In the genomic region with DNA sequence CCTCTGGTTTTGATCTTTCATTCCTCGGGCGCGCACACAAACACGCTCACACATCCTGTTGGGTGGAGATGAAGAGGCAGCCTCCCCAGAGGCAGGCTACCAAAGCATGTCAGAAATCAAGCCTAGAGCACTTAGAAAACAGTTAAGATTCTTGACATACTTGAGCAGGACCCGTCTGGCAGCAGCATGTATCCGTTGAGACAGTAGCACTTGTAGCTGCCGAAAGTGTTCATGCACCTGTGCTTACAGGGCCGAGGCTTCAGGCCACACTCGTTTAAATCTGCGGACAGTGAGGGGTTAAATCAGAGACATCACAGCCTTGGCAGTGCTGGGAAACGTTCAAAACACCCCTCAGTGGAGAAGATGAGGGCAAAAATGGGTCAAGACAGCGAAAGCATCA, we compare ENCODE assay signal across 16 mouse cellular contexts. TPM values are rescaled to one million over a fixed set of nuclear protein-coding genes. Genes with fewer than 3 reads are reported as not detected.
DNase-seq lines count a peak whose midpoint lies in the region; ATAC-seq lines count a peak whose summit lies in the region.
"Had no signal": no experiment of that assay in that cellular context is flagged by ENCODE, and none has a peak within 500 bp of the region (broad histone marks: within the 10 kb centered on the region; RNA-seq: fewer than 3 reads in every experiment).

No protein-coding gene starts in this region.

- no peaks in the 10 kb centered on the region for H3K9me3 ChIP-seq in kidney, embryonic 15.5 days (replicated peaks)
- H3K9me3 ChIP-seq in limb, embryonic 15.5 days = no peaks in the 10 kb centered on the region
- H3K9me3 ChIP-seq: forebrain, embryonic 13.5 days; limb, embryonic 12.5 days; neural tube, embryonic 12.5 days had no signal

- peaks cover 6% of the 10 kb centered on the region; the same call in 1 of the 2 replicates for H3K36me3 ChIP-seq in kidney, embryonic 15.5 days
- no peaks in the 10 kb centered on the region for H3K36me3 ChIP-seq in limb, embryonic 15.5 days
- H3K36me3 ChIP-seq: limb, embryonic 12.5 days; neural tube, embryonic 12.5 days had no signal

- ATAC-seq in kidney, embryonic 15.5 days (replicated peaks; ENCODE audit: low FRiP score) = no peak
- peak; percentile 48; the same call in 1 of the 2 replicates for ATAC-seq in limb, embryonic 15.5 days (ENCODE audit: insufficient number of reproducible peaks, low FRiP score, low TSS enrichment, low read depth)
- ATAC-seq: hindbrain, embryonic 16.5 days had no signal

- peak; percentile 52 for DNase-seq in heart, adult 11 months
- no peak for DNase-seq in heart, postnatal 36 days
- DNase-seq in kidney, postnatal 10 days = no peak
- peak; percentile 10 for DNase-seq in Muller cell, postnatal 12 days (ENCODE audit: inconsistent ontology term)
- no peak for DNase-seq in spleen, adult 18-20 months
- DNase-seq in layer of hippocampus, adult 8-10 months (ENCODE audit: low spot score in 2 of 2) = no peak
- DNase-seq: adrenal gland, adult 2 months; cerebellum, adult 11-12 months; cerebellum, postnatal 36 days; kidney, adult 8-10 months had no signal

- H3K4me2 ChIP-seq in kidney, embryonic 15.5 days = no peak overlapping the region
- no peak overlapping the region for H3K4me2 ChIP-seq in limb, embryonic 15.5 days
- H3K4me2 ChIP-seq: forebrain, embryonic 13.5 days; limb, embryonic 12.5 days; neural tube, embryonic 12.5 days had no signal

- intact Hi-C loops in heart, postnatal 36 days (cut with DNase I) = no loop called here

- no peak overlapping the region for H3K9ac ChIP-seq in kidney, embryonic 15.5 days
- H3K9ac ChIP-seq in limb, embryonic 15.5 days = no peak overlapping the region
- H3K9ac ChIP-seq: forebrain, embryonic 13.5 days; limb, embryonic 12.5 days; neural tube, embryonic 12.5 days had no signal

- H3K27me3 ChIP-seq in kidney, embryonic 15.5 days = no peaks in the 10 kb centered on the region
- peaks cover 3% of the 10 kb centered on the region; the same call in 1 of the 2 replicates for H3K27me3 ChIP-seq in limb, embryonic 15.5 days
- H3K27me3 ChIP-seq: forebrain, embryonic 13.5 days; limb, embryonic 12.5 days; neural tube, embryonic 12.5 days had no signal

- 56% methylated on average over 12 of the region's 12 CpGs for WGBS in kidney, embryonic 15.5 days
- WGBS in limb, embryonic 15.5 days = 28% methylated on average over 12 of the region's 12 CpGs

- peak overlapping the region; percentile 37; the same call in 1 of the 2 replicates for H3K27ac ChIP-seq in kidney, embryonic 15.5 days
- H3K27ac ChIP-seq in limb, embryonic 15.5 days = no peak overlapping the region
- H3K27ac ChIP-seq: forebrain, embryonic 13.5 days; neural tube, embryonic 12.5 days had no signal

- H3K4me1 ChIP-seq in kidney, embryonic 15.5 days = peaks cover 36% of the 10 kb centered on the region
- H3K4me1 ChIP-seq in limb, embryonic 15.5 days = peaks cover 11% of the 10 kb centered on the region
- H3K4me1 ChIP-seq: forebrain, embryonic 13.5 days; neural tube, embryonic 12.5 days had no signal

- no peak overlapping the region for H3K4me3 ChIP-seq in kidney, embryonic 15.5 days (replicated peaks)
- no peak overlapping the region for H3K4me3 ChIP-seq in limb, embryonic 15.5 days
- H3K4me3 ChIP-seq: forebrain, embryonic 13.5 days; limb, embryonic 12.5 days; neural tube, embryonic 12.5 days had no signal

RNA-seq across cellular contexts. Expression of a gene that starts 40.4 kb away (rescaled TPM):
- 1 to 10 TPM; 3.3 to 4.1 TPM for total RNA-seq in heart, postnatal 36 days (2021)
- polyA plus RNA-seq in kidney, embryonic 15.5 days (2015; fragmentation: Nextera tagmentation; extraction: Ambion mirVana) = 122 and 126 TPM in 2 replicates
- 41.6 and 49.5 TPM in 2 replicates for polyA plus RNA-seq in limb, embryonic 15.5 days (2015; fragmentation: Nextera tagmentation; extraction: Ambion mirVana)
- 10 to 100 TPM; 10.5 to 18.7 (median 14.1) TPM for total RNA-seq in layer of hippocampus, adult 8-10 months (2022)

Comparison
In these comparisons a context has a peak if more than half of its experiments do, and no peak if none do; other contexts are left out.
1. DNase-seq: peak in heart, adult 11 months (single experiment) and Muller cell, postnatal 12 days (single experiment); none in heart, postnatal 36 days (0 of 2), kidney, postnatal 10 days (single experiment), spleen, adult 18-20 months (0 of 2) and layer of hippocampus, adult 8-10 months (0 of 2).